Mouse (Mus musculus) kidney, embryonic 14.5 days (tissue): ENCODE measurements around the gene Tubb2b. TPM values are rescaled to one million over a fixed set of nuclear protein-coding genes. Genes with fewer than 3 reads are reported as not detected.
A peak's percentile ranks its signal among the peaks of the same experiment; 100 is the strongest.

Source experiments
- ATAC-seq: fragments of 200-750 bp; cut with Nextera tagmentation; 2 replicates; pipeline ENCODE4 v1.8.0; 2017; ENCODE audit warnings: moderate number of reproducible peaks, mild to moderate bottlenecking, moderate TSS enrichment, moderate library complexity; ENCODE audit not compliant: low FRiP score, low TSS enrichment
- H3K27ac ChIP-seq: fragments of 300-500 bp; sonication (generic); 2 replicates; pipeline ENCODE4 v1.5.1; 2014; ENCODE audit warnings: low read depth, mild to moderate bottlenecking, low read length, moderate library complexity, mixed read lengths
- H3K27me3 ChIP-seq: fragments of 300-500 bp; sonication (generic); 2 replicates; pipeline ENCODE4 v1.6.1; 2014; ENCODE audit warnings: mild to moderate bottlenecking, low read length; ENCODE audit not compliant: control insufficient read depth, insufficient read depth
- H3K36me3 ChIP-seq: fragments of 300-500 bp; sonication (generic); 2 replicates; pipeline ENCODE4 v1.6.1; 2014; ENCODE audit warnings: low read length, mixed read lengths; ENCODE audit not compliant: control insufficient read depth, insufficient read depth
- H3K4me1 ChIP-seq: fragments of 300-500 bp; sonication (generic); 2 replicates; pipeline ENCODE4 v1.6.1; 2014; ENCODE audit warnings: low read length, mixed read lengths; ENCODE audit not compliant: control insufficient read depth, insufficient read depth
- H3K4me2 ChIP-seq: fragments of 300-500 bp; sonication (generic); replicated peaks from 2 replicates; pipeline ENCODE4 v1.6.1; 2014; ENCODE audit warnings: low read depth, mild to moderate bottlenecking, low read length
- H3K4me3 ChIP-seq: fragments of 300-500 bp; sonication (generic); 2 replicates; pipeline ENCODE4 v1.5.1; 2014; ENCODE audit warnings: mild to moderate bottlenecking, low read length
- H3K9ac ChIP-seq: fragments of 300-500 bp; sonication (generic); 2 replicates; pipeline ENCODE4 v1.6.1; 2014; ENCODE audit warnings: low read depth, mild to moderate bottlenecking, low read length, moderate library complexity
- H3K9me3 ChIP-seq: fragments of 300-500 bp; sonication (generic); 2 replicates; pipeline ENCODE4 v1.6.1; 2016; ENCODE audit warnings: low read length; ENCODE audit not compliant: control insufficient read depth
- WGBS: fragments of 180-500 bp; shearing (Covaris S2); extraction: QIAGEN DNeasy Blood & Tissue Kit; methylation state at CpG from one replicate; pipeline ENCODE4 v1.1.7; 2014; 5-methylcytosine and 5-hydroxymethylcytosine counted together
- polyA plus RNA-seq: library from polyadenylated mRNA; unstranded; fragments of >200 nt; fragmentation: Nextera tagmentation; extraction: Ambion mirVana; gene quantifications from 2 replicates; pipeline ENCODE4 v1.2.1, GENCODE M21; 2014

Tubb2b gene
- polyA plus RNA-seq, 1 experiment from 2014 or later = 17.4 TPM

GRCm38 (mm10) chr13:34105364-34105763 is 24.9 kb downstream of the Tubb2b start:
- ATAC-seq = no peak
- H3K9ac ChIP-seq = no peak overlapping the region
- H3K36me3 ChIP-seq = no peaks in the 10 kb centered on the region
- H3K4me3 ChIP-seq = no peak overlapping the region
- H3K4me1 ChIP-seq = no peaks in the 10 kb centered on the region
- H3K27me3 ChIP-seq = no peaks in the 10 kb centered on the region
- H3K9me3 ChIP-seq = no peaks in the 10 kb centered on the region
- 73% methylated on average over 1 of the region's 1 CpGs for WGBS
- no peak overlapping the region for H3K27ac ChIP-seq
- H3K4me2 ChIP-seq = no peak overlapping the region

- Histone ChIP-seq H3K9ac (no peak overlapping the region), H3K4me2 (no peak overlapping the region), H3K9me3 (no peaks in the 10 kb centered on the region), H3K27me3 (no peaks in the 10 kb centered on the region), H3K36me3 (no peaks in the 10 kb centered on the region), H3K4me1 (no peaks in the 10 kb centered on the region), H3K4me3 (no peak overlapping the region), H3K27ac (no peak overlapping the region)
- WGBS = 84% methylated on average over 9 of the region's 9 CpGs
- ATAC-seq = no peak
Observed at GRCm38 (mm10) chr13:34101908-34102307, 28.4 kb downstream of the Tubb2b start.

GRCm38 (mm10) chr13:34101247-34101646 is 29.0 kb downstream of the Tubb2b start:
- ATAC-seq = no peak
- no peaks in the 10 kb centered on the region for H3K27me3 ChIP-seq
- no peak overlapping the region for H3K4me3 ChIP-seq
- no peaks in the 10 kb centered on the region for H3K36me3 ChIP-seq
- no peaks in the 10 kb centered on the region for H3K4me1 ChIP-seq
- H3K4me2 ChIP-seq = no peak overlapping the region
- no peaks in the 10 kb centered on the region for H3K9me3 ChIP-seq
- 96% methylated on average over 10 of the region's 10 CpGs for WGBS
- no peak overlapping the region for H3K27ac ChIP-seq
- no peak overlapping the region for H3K9ac ChIP-seq

- Histone ChIP-seq H3K4me1 (no peaks in the 10 kb centered on the region), H3K27me3 (no peaks in the 10 kb centered on the region), H3K36me3 (no peaks in the 10 kb centered on the region), H3K4me3 (no peak overlapping the region), H3K9me3 (no peaks in the 10 kb centered on the region), H3K9ac (no peak overlapping the region), H3K4me2 (no peak overlapping the region), H3K27ac (no peak overlapping the region)
- no peak for ATAC-seq
- 92% methylated on average over 3 of the region's 3 CpGs for WGBS
Observed at GRCm38 (mm10) chr13:34100733-34101132, 29.5 kb downstream of the Tubb2b start.

- no peaks in the 10 kb centered on the region for H3K27me3 ChIP-seq
- H3K27ac ChIP-seq = no peak overlapping the region
- WGBS = 83% methylated on average over 3 of the region's 3 CpGs
- H3K36me3 ChIP-seq = no peaks in the 10 kb centered on the region
- ATAC-seq = no peak
- no peak overlapping the region for H3K4me3 ChIP-seq
- H3K9me3 ChIP-seq = no peaks in the 10 kb centered on the region
- H3K9ac ChIP-seq = no peak overlapping the region
- H3K4me1 ChIP-seq = no peaks in the 10 kb centered on the region
- H3K4me2 ChIP-seq = no peak overlapping the region
Observed at GRCm38 (mm10) chr13:34097086-34097485, 33.2 kb downstream of the Tubb2b start.

- Histone ChIP-seq H3K27ac (no peak overlapping the region), H3K4me1 (no peaks in the 10 kb centered on the region), H3K36me3 (no peaks in the 10 kb centered on the region), H3K27me3 (no peaks in the 10 kb centered on the region), H3K9ac (no peak overlapping the region), H3K4me2 (no peak overlapping the region), H3K4me3 (no peak overlapping the region), H3K9me3 (no peaks in the 10 kb centered on the region)
- ATAC-seq = peak; percentile 35; the same call in 1 of the 2 replicates
- WGBS = 68% methylated on average over 4 of the region's 4 CpGs
Observed at GRCm38 (mm10) chr13:34096455-34096854, 33.8 kb downstream of the Tubb2b start.

- no peaks in the 10 kb centered on the region for H3K36me3 ChIP-seq
- no peak overlapping the region for H3K4me2 ChIP-seq
- no peaks in the 10 kb centered on the region for H3K9me3 ChIP-seq
- no peak overlapping the region for H3K27ac ChIP-seq
- 49% methylated on average over 7 of the region's 7 CpGs for WGBS
- no peak for ATAC-seq
- H3K4me1 ChIP-seq = no peaks in the 10 kb centered on the region
- H3K9ac ChIP-seq = no peak overlapping the region
- no peak overlapping the region for H3K4me3 ChIP-seq
- H3K27me3 ChIP-seq = no peaks in the 10 kb centered on the region
Observed at GRCm38 (mm10) chr13:34095542-34096435, 34.5 kb downstream of the Tubb2b start.

- H3K27ac ChIP-seq = no peak overlapping the region
- no peaks in the 10 kb centered on the region for H3K4me1 ChIP-seq
- 74% methylated on average over 3 of the region's 3 CpGs for WGBS
- no peak overlapping the region for H3K4me2 ChIP-seq
- H3K9me3 ChIP-seq = no peaks in the 10 kb centered on the region
- no peaks in the 10 kb centered on the region for H3K36me3 ChIP-seq
- H3K27me3 ChIP-seq = no peaks in the 10 kb centered on the region
- ATAC-seq = no peak
- no peak overlapping the region for H3K9ac ChIP-seq
- no peak overlapping the region for H3K4me3 ChIP-seq
Observed at GRCm38 (mm10) chr13:34089358-34089757, 40.9 kb downstream of the Tubb2b start.

- Histone ChIP-seq H3K4me3 (no peak overlapping the region), H3K9me3 (no peaks in the 10 kb centered on the region), H3K27ac (no peak overlapping the region), H3K4me2 (no peak overlapping the region), H3K4me1 (no peaks in the 10 kb centered on the region), H3K36me3 (no peaks in the 10 kb centered on the region), H3K9ac (no peak overlapping the region), H3K27me3 (no peaks in the 10 kb centered on the region)
- 72% methylated on average over 7 of the region's 7 CpGs for WGBS
- ATAC-seq = 0 out of 2 replicates have a peak, but pooled peaks have one; percentile 35
Observed at GRCm38 (mm10) chr13:34088871-34089288, 41.4 kb downstream of the Tubb2b start.
